Mouse (Mus musculus) CD4-positive, CD25-positive, alpha-beta regulatory T cell, adult 4 months (primary cell): Measurements from ENCODE around the gene BC051019. TPM values are rescaled to one million over a fixed set of nuclear protein-coding genes. Genes with fewer than 3 reads are reported as not detected.

ENCODE experiments used
- polyA plus RNA-seq, 2 experiments: library from polyadenylated mRNA; unstranded; fragments of 100-300 nt; shearing (Covaris generic); gene quantifications; one replicate each; pipeline ENCODE4 v1.2.1; 2017

Gene BC051019
- polyA plus RNA-seq, 2 experiments from 2014 or later, result 0.38 TPM; not detected in 1

Other genes starting within 250 kb of the BC051019 start
- gene Trim66, start 215.7 kb downstream of the BC051019 start, polyA plus RNA-seq, result not detected
- gene Rpl27a, start 204.7 kb downstream of the BC051019 start, polyA plus RNA-seq, result 100 to 1,000 TPM; 210 to 315 TPM
- 1 to 10 TPM; 1.8 to 3.9 TPM for gene St5, start 20.2 kb downstream of the BC051019 start, polyA plus RNA-seq
- 10 to 100 TPM; 28.6 to 32.8 TPM for gene Akip1, start 20.2 kb downstream of the BC051019 start, polyA plus RNA-seq
- not detected for gene Ascl3, start 7.9 kb upstream of the BC051019 start, polyA plus RNA-seq
- 100 to 1,000 TPM in 1 of 2 experiments, 10 to 100 TPM in 1; 83.6 to 102 TPM for gene Tmem9b, start 29.0 kb upstream of the BC051019 start, polyA plus RNA-seq
- under 1 TPM; 0.30 to 0.73 TPM for gene Nrip3, start 58.2 kb upstream of the BC051019 start, polyA plus RNA-seq
- gene Scube2, start 141.8 kb upstream of the BC051019 start, polyA plus RNA-seq, result not detected
- gene Dennd5a, start 236.6 kb upstream of the BC051019 start, polyA plus RNA-seq, result 10 to 100 TPM; 23.4 to 27.6 TPM